Mouse (Mus musculus) midbrain, postnatal 0 days (tissue): ENCODE data around the gene Tmem135. TPM values are rescaled to one million over a fixed set of nuclear protein-coding genes. Genes with fewer than 3 reads are reported as not detected.

ENCODE experiments used
- ATAC-seq: fragments of 200-750 bp; cut with Nextera tagmentation; 2 replicates; pipeline ENCODE4 v1.8.0; 2017; ENCODE audit warnings: moderate number of reproducible peaks, mild to moderate bottlenecking, moderate TSS enrichment, moderate library complexity; ENCODE audit not compliant: low FRiP score
- DNase-seq: peaks from one replicate; pipeline ENCODE4 v3.0.0-alpha.2; 2015; ENCODE audit warnings: low spot score
- H3K27ac ChIP-seq: fragments of 300-500 bp; sonication (generic); 2 replicates; pipeline ENCODE4 v1.5.1; 2014; ENCODE audit warnings: low read depth, mild to moderate bottlenecking, low read length, mixed read lengths
- H3K27me3 ChIP-seq: fragments of 300-500 bp; sonication (generic); 2 replicates; pipeline ENCODE4 v1.6.1; 2014; ENCODE audit warnings: low read length, control low read depth, mixed read lengths; ENCODE audit not compliant: insufficient read depth
- H3K36me3 ChIP-seq: fragments of 300-500 bp; sonication (generic); 2 replicates; pipeline ENCODE4 v1.6.1; 2014; ENCODE audit warnings: low read length, control low read depth, mixed read lengths; ENCODE audit not compliant: insufficient read depth
- H3K4me1 ChIP-seq: fragments of 300-500 bp; sonication (generic); 2 replicates; pipeline ENCODE4 v1.6.1; 2014; ENCODE audit warnings: mild to moderate bottlenecking, control low read depth, antibody characterized with exemption, low read length, mixed read lengths; ENCODE audit not compliant: insufficient read depth
- H3K4me2 ChIP-seq: fragments of 300-500 bp; sonication (generic); 2 replicates; pipeline ENCODE4 v1.6.1; 2014; ENCODE audit warnings: low read depth, mild to moderate bottlenecking, low read length, mixed read lengths; ENCODE audit not compliant: poor library complexity, severe bottlenecking
- H3K4me3 ChIP-seq: fragments of 300-500 bp; sonication (generic); 2 replicates; pipeline ENCODE4 v1.5.1; 2014; ENCODE audit warnings: low read depth, mild to moderate bottlenecking, low read length, moderate library complexity
- H3K9ac ChIP-seq: fragments of 300-500 bp; sonication (generic); replicated peaks from 2 replicates; pipeline ENCODE4 v1.6.1; 2014; ENCODE audit warnings: mild to moderate bottlenecking, low read length, moderate library complexity, mixed read lengths; ENCODE audit not compliant: poor library complexity, severe bottlenecking
- H3K9me3 ChIP-seq: fragments of 300-500 bp; sonication (generic); 2 replicates; pipeline ENCODE4 v1.6.1; 2016; ENCODE audit warnings: low read length, control low read depth
- CTCF ChIP-seq: IDR thresholded peaks from 2 replicates; pipeline ENCODE4 v1.5.1; 2016; ENCODE audit warnings: antibody characterized with exemption, mild to moderate bottlenecking
- WGBS: fragments of 180-500 bp; shearing (Covaris S2); extraction: QIAGEN DNeasy Blood & Tissue Kit; methylation state at CpG from one replicate; pipeline ENCODE4 v1.1.7; 2014; 5-methylcytosine and 5-hydroxymethylcytosine counted together
- polyA plus RNA-seq: library from polyadenylated mRNA; unstranded; fragments of >200 nt; fragmentation: Nextera tagmentation; extraction: Ambion mirVana; gene quantifications from 2 replicates; pipeline ENCODE4 v1.2.1, GENCODE M21; 2015
- total RNA-seq: library from RNA; depleted of rRNA; stranded (reverse); fragments of >200 nt; gene quantifications from 2 replicates; pipeline ENCODE4 v1.2.3, GENCODE M21; 2014

Gene Tmem135
- total and polyA plus RNA-seq, 2 experiments from 2014 or later: 33.5 to 35.7 TPM

GRCm38 (mm10) chr7:89316112-89316511 lies 87.9 kb downstream of the Tmem135 start:
- Histone ChIP-seq H3K9ac (no peak overlapping the region), H3K27ac (no peak overlapping the region), H3K9me3 (no peaks in the 10 kb centered on the region), H3K27me3 (no peaks in the 10 kb centered on the region), H3K4me2 (no peak overlapping the region), H3K36me3 (no peaks in the 10 kb centered on the region), H3K4me3 (no peak overlapping the region), H3K4me1 (no peaks in the 10 kb centered on the region)
- 89% methylated on average over 3 of the region's 3 CpGs for WGBS
- DNase-seq (no peak), ATAC-seq (no peak)
- TF ChIP-seq CTCF: no peak

GRCm38 (mm10) chr7:89311555-89311954 lies 92.5 kb downstream of the Tmem135 start:
- ATAC-seq (no peak), DNase-seq (no peak)
- Histone ChIP-seq H3K4me2 (no peak overlapping the region), H3K9ac (no peak overlapping the region), H3K4me3 (no peak overlapping the region), H3K4me1 (no peaks in the 10 kb centered on the region), H3K27ac (no peak overlapping the region), H3K9me3 (no peaks in the 10 kb centered on the region), H3K27me3 (no peaks in the 10 kb centered on the region), H3K36me3 (no peaks in the 10 kb centered on the region)
- 0 out of 2 replicates have a peak, but pooled peaks have one; percentile 14 for TF ChIP-seq CTCF
- WGBS: 96% methylated on average over 1 of the region's 1 CpGs

- 89% methylated on average over 3 of the region's 3 CpGs for WGBS
- no peak for ATAC-seq
Measured at GRCm38 (mm10) chr7:89308926-89309325, 95.1 kb downstream of the Tmem135 start.

GRCm38 (mm10) chr7:89308238-89308637 lies 95.8 kb downstream of the Tmem135 start:
- DNase-seq: no peak
- no peak for ATAC-seq
- 84% methylated on average over 11 of the region's 11 CpGs for WGBS
- H3K9me3 ChIP-seq: no peaks in the 10 kb centered on the region
- H3K36me3 ChIP-seq: peaks cover under 1% of the 10 kb centered on the region; the same call in 1 of the 2 replicates
- no peak overlapping the region for H3K27ac ChIP-seq
- no peak overlapping the region for H3K4me3 ChIP-seq
- H3K4me1 ChIP-seq: no peaks in the 10 kb centered on the region
- no peaks in the 10 kb centered on the region for H3K27me3 ChIP-seq
- no peak overlapping the region for H3K4me2 ChIP-seq
- H3K9ac ChIP-seq: no peak overlapping the region
- no peak for TF ChIP-seq CTCF

More at GRCm38 (mm10) chr7:89308926-89309325, 95.1 kb downstream of the Tmem135 start:
- no peaks in the 10 kb centered on the region for H3K9me3 ChIP-seq
- no peaks in the 10 kb centered on the region for H3K27me3 ChIP-seq
- no peak overlapping the region for H3K4me3 ChIP-seq
- no peak overlapping the region for H3K9ac ChIP-seq
- no peak for DNase-seq
- H3K36me3 ChIP-seq: no peaks in the 10 kb centered on the region
- H3K4me1 ChIP-seq: no peaks in the 10 kb centered on the region
- no peak overlapping the region for H3K4me2 ChIP-seq
- no peak overlapping the region for H3K27ac ChIP-seq
- no peak for TF ChIP-seq CTCF

GRCm38 (mm10) chr7:89306831-89307230 lies 97.2 kb downstream of the Tmem135 start:
- Histone ChIP-seq H3K27ac (no peak overlapping the region), H3K9me3 (no peaks in the 10 kb centered on the region), H3K36me3 (peaks cover 3% of the 10 kb centered on the region; the same call in 1 of the 2 replicates), H3K4me1 (no peaks in the 10 kb centered on the region), H3K4me2 (no peak overlapping the region), H3K9ac (no peak overlapping the region), H3K27me3 (no peaks in the 10 kb centered on the region), H3K4me3 (no peak overlapping the region)
- DNase-seq: no peak
- ATAC-seq: no peak
- TF ChIP-seq CTCF: no peak
- 75% methylated on average over 6 of the region's 6 CpGs for WGBS

- H3K27ac ChIP-seq: no peak overlapping the region
- no peak for TF ChIP-seq CTCF
- H3K27me3 ChIP-seq: no peaks in the 10 kb centered on the region
- peaks cover 3% of the 10 kb centered on the region; the same call in 1 of the 2 replicates for H3K36me3 ChIP-seq
- H3K4me2 ChIP-seq: no peak overlapping the region
- no peak for ATAC-seq
- 88% methylated on average over 3 of the region's 3 CpGs for WGBS
- no peak overlapping the region for H3K9ac ChIP-seq
- H3K4me1 ChIP-seq: no peaks in the 10 kb centered on the region
- DNase-seq: no peak
- H3K9me3 ChIP-seq: no peaks in the 10 kb centered on the region
- no peak overlapping the region for H3K4me3 ChIP-seq
Measured at GRCm38 (mm10) chr7:89304958-89305357, 99.1 kb downstream of the Tmem135 start.
